Mouse (Mus musculus): ENCODE results near the gene Ddx52. TPM values are rescaled to one million over a fixed set of nuclear protein-coding genes. Genes with fewer than 3 reads are reported as not detected.

Gene Ddx52
- 10 to 100 TPM; 12.8 to 14.8 TPM for total RNA-seq (2021)

GRCm38 (mm10) chr11:83941950-83942840, at the start of gene Ddx52:
Gene Ddx52, plus strand, starts transcription at chr11:83942062.
- intact Hi-C loops (cut with DNase I) = loop anchor here (5.0 kb wide), 1 partner anchor 90 kb away; the partner anchor contains the start of gene Hnf1b
- DNase-seq (ENCODE audit: low spot score in 2 of 2) = peak; percentile 89 to 90

GRCm38 (mm10) chr11:83893325-83893724, 48.5 kb upstream of the Ddx52 start:
- intact Hi-C loops (cut with DNase I) = no loop called here
- DNase-seq (ENCODE audit: low spot score in 2 of 2) = no peak

- DNase-seq (ENCODE audit: low spot score in 2 of 2) = no peak
- intact Hi-C loops (cut with DNase I) = no loop called here
Measured at GRCm38 (mm10) chr11:83896430-83897410, 45.1 kb upstream of the Ddx52 start.

GRCm38 (mm10) chr11:83897569-83897968, 44.3 kb upstream of the Ddx52 start:
- no peak for DNase-seq (ENCODE audit: low spot score in 2 of 2)
- intact Hi-C loops (cut with DNase I) = no loop called here

- DNase-seq (ENCODE audit: low spot score in 2 of 2) = no peak
- intact Hi-C loops (cut with DNase I) = no loop called here
Measured at GRCm38 (mm10) chr11:83902812-83903211, 39.0 kb upstream of the Ddx52 start.

GRCm38 (mm10) chr11:83905756-83906155, 36.1 kb upstream of the Ddx52 start:
- DNase-seq (ENCODE audit: low spot score in 2 of 2) = no peak
- intact Hi-C loops (cut with DNase I) = no loop called here

- intact Hi-C loops (cut with DNase I) = no loop called here
- no peak for DNase-seq (ENCODE audit: low spot score in 2 of 2)
Measured at GRCm38 (mm10) chr11:83908376-83908775, 33.5 kb upstream of the Ddx52 start.

GRCm38 (mm10) chr11:83913824-83914311, 28.0 kb upstream of the Ddx52 start:
- intact Hi-C loops (cut with DNase I) = no loop called here
- no peak for DNase-seq (ENCODE audit: low spot score in 2 of 2)

- intact Hi-C loops (cut with DNase I) = no loop called here
Measured at GRCm38 (mm10) chr11:83914501-83914900, 27.4 kb upstream of the Ddx52 start.

GRCm38 (mm10) chr11:83922600-83922999, 19.3 kb upstream of the Ddx52 start:
- intact Hi-C loops (cut with DNase I) = no loop called here
- DNase-seq (ENCODE audit: low spot score in 2 of 2) = no peak

More at GRCm38 (mm10) chr11:83914501-83914900, 27.4 kb upstream of the Ddx52 start:
- no peak for DNase-seq (ENCODE audit: low spot score in 2 of 2)

GRCm38 (mm10) chr11:83927097-83927496, 14.8 kb upstream of the Ddx52 start:
- intact Hi-C loops (cut with DNase I) = no loop called here
- no peak for DNase-seq (ENCODE audit: low spot score in 2 of 2)

- intact Hi-C loops (cut with DNase I) = no loop called here
- DNase-seq (ENCODE audit: low spot score in 2 of 2) = no peak
Measured at GRCm38 (mm10) chr11:83932506-83933106, 9.3 kb upstream of the Ddx52 start.

- DNase-seq (ENCODE audit: low spot score in 2 of 2) = no peak
- intact Hi-C loops (cut with DNase I) = no loop called here
Measured at GRCm38 (mm10) chr11:83933376-83933775, 8.5 kb upstream of the Ddx52 start.

GRCm38 (mm10) chr11:83935986-83936665, 5.7 kb upstream of the Ddx52 start:
- peak; percentile 63 to 65 for DNase-seq (ENCODE audit: low spot score in 2 of 2)
- intact Hi-C loops (cut with DNase I) = loop anchor here (1.0 to 2.0 kb wide), 2 partner anchors 121 to 151 kb away; no protein-coding TSS in a partner anchor

GRCm38 (mm10) chr11:83938556-83938955, 3.3 kb upstream of the Ddx52 start:
- intact Hi-C loops (cut with DNase I) = no loop called here
- DNase-seq (ENCODE audit: low spot score in 2 of 2) = no peak

GRCm38 (mm10) chr11:83956822-83957221, 15.0 kb downstream of the Ddx52 start:
- intact Hi-C loops (cut with DNase I) = no loop called here
- no peak for DNase-seq (ENCODE audit: low spot score in 2 of 2)

- peak; percentile 17 to 39 for DNase-seq (ENCODE audit: low spot score in 2 of 2)
- intact Hi-C loops (cut with DNase I) = loop anchor here (5.0 kb wide), 1 partner anchor 50 kb away; no protein-coding TSS in a partner anchor
Measured at GRCm38 (mm10) chr11:83961983-83962382, 20.1 kb downstream of the Ddx52 start.

GRCm38 (mm10) chr11:83963991-83964921, 22.4 kb downstream of the Ddx52 start, which contains the start of gene Synrg:
Gene Synrg, plus strand, starts transcription at chr11:83964428.
- intact Hi-C loops (cut with DNase I) = loop anchor here (5.0 kb wide), 1 partner anchor 48 kb away; no protein-coding TSS in a partner anchor

More at GRCm38 (mm10) chr11:83963991-83964921, 22.4 kb downstream of the Ddx52 start, which contains the start of gene Synrg:
- DNase-seq (ENCODE audit: low spot score in 2 of 2) = peak; percentile 87 to 89

Measured in left cerebral cortex, postnatal 36 days (tissue).